Mouse (Mus musculus) hindbrain, postnatal 0 days (tissue): ENCODE data around the gene Xylt2. TPM values are rescaled to one million over a fixed set of nuclear protein-coding genes. Genes with fewer than 3 reads are reported as not detected.

Experiments used
- ATAC-seq: fragments of 200-750 bp; cut with Nextera tagmentation; 2 replicates; pipeline ENCODE4 v1.8.0; 2017; ENCODE audit warnings: mild to moderate bottlenecking, moderate TSS enrichment, moderate library complexity
- DNase-seq: peaks from one replicate; pipeline ENCODE4 v3.0.0-alpha.2; 2015; ENCODE audit warnings: low spot score
- H3K27ac ChIP-seq: fragments of 300-500 bp; sonication (generic); 2 replicates; pipeline ENCODE4 v1.5.1; 2014; ENCODE audit warnings: mild to moderate bottlenecking
- H3K27me3 ChIP-seq: fragments of 300-500 bp; sonication (generic); 2 replicates; pipeline ENCODE4 v1.6.1; 2014; ENCODE audit warnings: low read length, mixed read lengths; ENCODE audit not compliant: insufficient read depth
- H3K36me3 ChIP-seq: fragments of 300-500 bp; sonication (generic); 2 replicates; pipeline ENCODE4 v1.6.1; 2014; ENCODE audit warnings: low read length, mixed read lengths; ENCODE audit not compliant: insufficient read depth
- H3K4me1 ChIP-seq: fragments of 300-500 bp; sonication (generic); 2 replicates; pipeline ENCODE4 v1.6.1; 2014; ENCODE audit warnings: antibody characterized with exemption, low read length, mixed read lengths; ENCODE audit not compliant: insufficient read depth
- H3K4me2 ChIP-seq: fragments of 300-500 bp; sonication (generic); 2 replicates; pipeline ENCODE4 v1.6.1; 2014; ENCODE audit warnings: low read depth, mild to moderate bottlenecking, low read length, moderate library complexity, mixed read lengths
- H3K4me3 ChIP-seq: fragments of 300-500 bp; sonication (generic); 2 replicates; pipeline ENCODE4 v1.5.1; 2014; ENCODE audit warnings: low read length
- H3K9ac ChIP-seq: fragments of 300-500 bp; sonication (generic); replicated peaks from 2 replicates; pipeline ENCODE4 v1.6.1; 2014; ENCODE audit warnings: mild to moderate bottlenecking, low read length, moderate library complexity, mixed read lengths
- H3K9me3 ChIP-seq: fragments of 300-500 bp; sonication (generic); 2 replicates; pipeline ENCODE4 v1.6.1; 2016; ENCODE audit warnings: low read length, mixed read lengths
- CTCF ChIP-seq: IDR thresholded peaks from 2 replicates; pipeline ENCODE4 v1.5.1; 2016; ENCODE audit warnings: antibody characterized with exemption, control low read depth, low read depth
- WGBS: fragments of 180-500 bp; shearing (Covaris S2); extraction: QIAGEN DNeasy Blood & Tissue Kit; methylation state at CpG from one replicate; pipeline ENCODE4 v1.1.7; 2014; 5-methylcytosine and 5-hydroxymethylcytosine counted together
- polyA plus RNA-seq: library from polyadenylated mRNA; unstranded; fragments of >200 nt; fragmentation: Nextera tagmentation; extraction: Ambion mirVana; gene quantifications from 2 replicates; pipeline ENCODE4 v1.2.1, GENCODE M21; 2015
- total RNA-seq: library from RNA; depleted of rRNA; stranded (reverse); fragments of >200 nt; gene quantifications from 2 replicates; pipeline ENCODE4 v1.2.3, GENCODE M21; 2014

Gene Xylt2
- total and polyA plus RNA-seq, 2 experiments from 2014 or later: 13.6 to 53.5 TPM

DNA sequence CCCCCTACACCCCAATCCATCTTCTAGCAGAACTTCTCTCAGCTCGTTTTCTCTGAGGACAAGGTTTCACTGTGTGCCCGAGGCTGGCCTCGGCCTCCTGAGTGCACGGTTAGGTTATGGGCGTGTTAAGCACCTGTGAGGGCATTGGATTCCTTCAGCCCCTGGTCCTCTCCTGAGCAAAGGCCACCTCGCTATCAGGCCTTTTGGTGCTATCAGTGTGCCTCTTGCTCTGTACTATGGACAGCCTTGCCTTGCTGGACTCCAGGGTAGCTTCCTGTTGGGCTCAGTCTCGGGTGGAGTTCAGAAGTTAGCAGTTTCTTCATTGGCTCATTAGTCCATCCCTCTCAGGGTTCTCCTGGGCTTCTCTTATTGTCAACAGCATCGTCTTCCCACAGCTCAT lies 44.3 kb downstream of the Xylt2 start:
- no peak for ATAC-seq
- WGBS: 93% methylated on average over 8 of the region's 8 CpGs
- no peak overlapping the region for H3K4me3 ChIP-seq
- DNase-seq: no peak
- no peak for TF ChIP-seq CTCF
- peaks cover 57% of the 10 kb centered on the region for H3K36me3 ChIP-seq
- H3K4me2 ChIP-seq: no peak overlapping the region
- H3K4me1 ChIP-seq: peaks cover 6% of the 10 kb centered on the region
- H3K27me3 ChIP-seq: no peaks in the 10 kb centered on the region
- no peak overlapping the region for H3K27ac ChIP-seq
- no peak overlapping the region for H3K9ac ChIP-seq
- no peaks in the 10 kb centered on the region for H3K9me3 ChIP-seq

DNA sequence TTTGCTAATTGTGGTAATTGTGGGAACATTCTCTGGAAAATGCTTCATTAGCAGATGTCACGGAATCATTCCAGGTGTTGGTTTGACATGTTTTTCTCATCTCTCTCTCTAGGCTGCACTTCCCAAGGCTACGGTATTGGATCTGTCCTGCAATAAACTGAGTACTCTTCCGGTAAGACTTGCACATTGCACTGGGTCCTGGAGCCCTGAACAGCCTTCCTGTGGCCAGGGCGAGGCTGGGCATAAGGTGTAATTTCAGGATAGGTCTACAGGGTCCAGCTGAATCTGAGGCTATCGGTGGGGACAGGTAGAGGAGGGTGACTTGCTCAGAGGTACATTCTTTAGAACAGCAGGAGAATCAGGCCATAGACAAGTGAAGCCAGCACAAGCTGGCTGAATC lies 45.3 kb downstream of the Xylt2 start:
- no peak overlapping the region for H3K9ac ChIP-seq
- TF ChIP-seq CTCF: no peak
- no peak overlapping the region for H3K4me2 ChIP-seq
- WGBS: 96% methylated on average over 5 of the region's 5 CpGs
- no peak for ATAC-seq
- peaks cover 6% of the 10 kb centered on the region for H3K4me1 ChIP-seq
- DNase-seq: no peak
- H3K9me3 ChIP-seq: no peaks in the 10 kb centered on the region
- peaks cover 47% of the 10 kb centered on the region for H3K36me3 ChIP-seq
- H3K4me3 ChIP-seq: no peak overlapping the region
- no peaks in the 10 kb centered on the region for H3K27me3 ChIP-seq
- no peak overlapping the region for H3K27ac ChIP-seq

DNA sequence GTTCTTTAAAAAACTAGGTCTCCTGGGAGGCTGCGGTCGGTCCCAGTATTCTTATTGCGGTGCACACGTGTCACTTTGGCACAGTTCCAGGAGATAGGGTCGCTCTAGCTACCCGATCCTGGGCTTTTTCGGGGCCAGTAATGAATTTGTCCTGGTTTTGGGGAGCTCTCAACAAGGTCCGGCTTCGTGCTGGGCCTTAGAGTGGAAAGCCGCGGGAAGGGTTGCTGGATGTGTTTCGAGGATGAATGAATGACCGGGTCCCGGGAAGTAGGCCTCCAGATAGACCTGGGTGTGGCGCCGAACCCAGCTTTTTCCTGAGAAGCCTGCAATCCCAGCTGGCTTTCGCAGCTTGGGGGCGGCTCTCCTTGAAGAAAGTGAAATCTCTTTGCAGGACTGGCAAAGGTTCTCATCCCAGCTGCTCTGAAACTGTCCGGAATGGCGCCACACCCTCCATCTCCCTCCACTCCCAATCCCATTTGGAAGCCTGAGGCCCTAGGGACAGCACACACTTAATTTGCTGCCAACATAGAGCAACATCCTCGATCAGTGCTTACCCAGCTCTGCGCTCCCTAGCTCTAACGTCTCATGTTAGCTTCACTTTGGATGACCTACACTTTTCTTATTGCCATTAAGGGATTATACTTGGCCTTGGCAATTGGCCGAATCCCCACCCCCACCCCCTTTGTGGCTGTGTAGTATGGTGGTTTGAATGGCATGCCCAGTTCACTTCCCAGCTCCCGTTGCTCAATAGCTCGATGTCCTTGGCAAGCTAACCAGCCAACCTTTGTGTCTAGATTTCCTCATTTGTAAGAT lies 46.9 kb downstream of the Xylt2 start:
- ATAC-seq (no peak), DNase-seq (peak; percentile 52)
- Histone ChIP-seq H3K27ac (peak overlapping the region; percentile 65), H3K9me3 (no peaks in the 10 kb centered on the region), H3K9ac (peak overlapping the region; percentile 88), H3K36me3 (peaks cover 31% of the 10 kb centered on the region), H3K27me3 (no peaks in the 10 kb centered on the region), H3K4me3 (peak overlapping the region; percentile 91), H3K4me2 (peak overlapping the region; percentile 69), H3K4me1 (peaks cover 6% of the 10 kb centered on the region)
- no peak for TF ChIP-seq CTCF
- 9% methylated on average over 26 of the region's 26 CpGs for WGBS

DNA sequence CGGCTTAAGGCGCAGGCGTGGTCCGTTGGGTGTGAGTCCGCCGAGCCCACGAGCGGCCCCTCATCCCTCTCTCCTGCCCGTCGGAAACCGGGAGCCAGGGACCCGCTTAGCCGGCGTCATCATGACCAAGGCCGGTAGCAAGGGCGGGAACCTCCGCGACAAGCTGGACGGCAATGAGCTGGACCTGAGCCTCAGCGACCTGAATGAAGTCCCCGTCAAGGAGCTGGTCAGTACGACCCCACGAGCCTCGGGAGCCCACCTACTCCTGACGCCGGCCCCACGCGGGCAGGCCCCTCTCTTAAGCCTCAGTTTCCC lies 47.5 kb downstream of the Xylt2 start:
- Histone ChIP-seq H3K4me3 (peak overlapping the region; percentile 91), H3K36me3 (peaks cover 25% of the 10 kb centered on the region), H3K27ac (peak overlapping the region; percentile 65), H3K9me3 (no peaks in the 10 kb centered on the region), H3K9ac (peak overlapping the region; percentile 88), H3K27me3 (no peaks in the 10 kb centered on the region), H3K4me1 (peaks cover 6% of the 10 kb centered on the region), H3K4me2 (peak overlapping the region; percentile 69)
- ATAC-seq (peak; percentile 74), DNase-seq (no peak)
- WGBS: under 1% methylated on average over 26 of the region's 28 CpGs
- TF ChIP-seq CTCF: no peak

DNA sequence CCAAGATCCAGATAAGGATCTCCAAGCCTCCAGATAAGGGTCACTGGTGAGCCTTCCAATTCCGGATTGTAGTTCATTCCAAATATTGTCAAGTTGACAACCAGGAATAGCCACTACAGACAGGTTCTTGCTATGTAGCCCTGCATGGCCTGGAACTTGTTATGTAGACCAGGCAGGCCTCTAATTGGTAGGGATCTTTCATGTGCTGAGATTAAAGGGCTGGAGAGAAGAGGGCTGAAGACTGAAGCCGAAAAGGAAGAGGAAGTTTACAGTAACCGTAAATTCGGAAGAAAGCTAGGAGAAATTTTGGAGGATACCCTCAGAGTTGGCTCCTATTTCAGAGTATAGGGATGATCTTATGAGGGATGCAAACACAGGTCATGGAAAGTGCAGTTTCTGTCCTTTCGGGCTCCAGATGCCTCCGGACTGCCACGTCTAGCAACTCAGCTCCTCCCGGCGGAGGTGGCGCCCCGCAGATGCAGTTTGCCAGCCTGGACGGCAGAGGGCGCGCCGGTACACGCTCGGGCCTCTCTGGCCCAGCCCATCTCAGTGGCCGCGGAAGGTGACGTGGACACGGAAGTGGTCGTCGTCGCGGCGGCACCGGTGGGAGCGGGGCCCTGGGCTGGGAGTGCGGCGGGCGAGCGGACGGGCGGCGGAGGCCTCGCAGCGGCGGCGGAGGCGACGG lies 48.0 kb downstream of the Xylt2 start, which contains the start of gene Lrrc59:
Gene Lrrc59 (plus strand): TSS at position 569 of the 685 bp plus-strand sequence.
- H3K9ac ChIP-seq: peak within 1 kb of the TSS; percentile 88
- ATAC-seq (peak; percentile 99), DNase-seq (peak; percentile 95)
- peaks cover 6% of the 10 kb centered on the region for H3K4me1 ChIP-seq
- TF ChIP-seq CTCF: peak; percentile 94
- no peaks in the 10 kb centered on the region for H3K9me3 ChIP-seq
- peak within 1 kb of the TSS; percentile 65 for H3K27ac ChIP-seq
- peak within 1 kb of the TSS; percentile 69 for H3K4me2 ChIP-seq
- 7% methylated on average over 30 of the region's 41 CpGs for WGBS
- no peaks in the 10 kb centered on the region for H3K27me3 ChIP-seq
- H3K36me3 ChIP-seq: peaks cover 20% of the 10 kb centered on the region
- H3K4me3 ChIP-seq: peak within 1 kb of the TSS; percentile 91

DNA sequence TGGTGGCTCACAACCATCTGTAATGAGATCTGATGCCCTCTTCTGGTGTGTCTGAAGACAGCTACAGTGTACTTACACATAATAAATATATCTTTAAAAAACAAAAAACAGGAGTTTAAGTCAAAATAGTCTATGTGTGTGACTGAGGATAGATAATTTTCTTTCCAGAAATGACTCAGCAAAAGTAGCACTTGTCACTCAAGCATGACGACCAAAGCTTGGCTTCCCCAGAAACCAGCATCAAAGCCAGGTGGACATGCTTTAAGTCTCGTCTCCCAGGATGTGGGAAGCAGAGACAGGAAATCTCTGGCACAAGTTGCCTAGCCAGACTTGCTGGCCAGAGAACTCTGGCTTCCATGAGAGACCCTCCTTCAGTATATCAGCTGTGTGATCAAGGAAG lies 55.2 kb downstream of the Xylt2 start:
- DNase-seq (no peak), ATAC-seq (no peak)
- Histone ChIP-seq H3K4me2 (no peak overlapping the region), H3K4me1 (no peaks in the 10 kb centered on the region), H3K36me3 (no peaks in the 10 kb centered on the region), H3K4me3 (no peak overlapping the region), H3K9ac (no peak overlapping the region), H3K27ac (no peak overlapping the region), H3K9me3 (no peaks in the 10 kb centered on the region), H3K27me3 (no peaks in the 10 kb centered on the region)
- no peak for TF ChIP-seq CTCF
- 83% methylated on average over 2 of the region's 2 CpGs for WGBS

DNA sequence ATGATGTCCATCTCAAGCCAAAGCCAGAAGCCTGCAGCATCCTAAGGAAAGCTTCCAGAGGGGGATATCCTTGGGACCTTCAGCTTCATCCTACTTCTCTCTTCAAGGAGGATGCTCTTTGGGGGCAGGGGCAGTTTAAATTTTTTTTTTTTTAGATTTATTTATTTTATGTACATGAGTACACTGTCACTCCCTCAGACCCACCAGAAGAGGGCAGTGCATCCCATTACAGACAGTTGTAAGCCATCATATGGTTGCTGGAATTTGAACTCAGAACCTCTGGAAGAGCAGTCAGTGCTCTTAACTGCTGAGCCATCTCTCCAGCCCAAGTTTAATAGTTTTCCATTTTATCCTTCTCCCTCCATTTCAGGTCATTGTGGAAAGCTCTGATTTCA lies 55.9 kb downstream of the Xylt2 start:
- DNase-seq (no peak), ATAC-seq (no peak)
- H3K4me1 ChIP-seq: no peaks in the 10 kb centered on the region
- no peaks in the 10 kb centered on the region for H3K36me3 ChIP-seq
- H3K9ac ChIP-seq: no peak overlapping the region
- TF ChIP-seq CTCF: peak; percentile 24
- no peak overlapping the region for H3K27ac ChIP-seq
- no peak overlapping the region for H3K4me2 ChIP-seq
- no peaks in the 10 kb centered on the region for H3K27me3 ChIP-seq
- H3K9me3 ChIP-seq: 0 out of 2 replicates have a peak, but pooled peaks cover 3% of the 10 kb centered on the region
- no peak overlapping the region for H3K4me3 ChIP-seq
